Mouse (Mus musculus): ENCODE data around the gene Olfr32. TPM values are rescaled to one million over a fixed set of nuclear protein-coding genes. Genes with fewer than 3 reads are reported as not detected.
"Not testable (repeated sequence)": the region's sequence is repeated elsewhere in the genome, so short reads cannot be mapped to it uniquely, and the experiment has no call there.

Olfr32 gene
- not detected for total RNA-seq (2021)

DNA sequence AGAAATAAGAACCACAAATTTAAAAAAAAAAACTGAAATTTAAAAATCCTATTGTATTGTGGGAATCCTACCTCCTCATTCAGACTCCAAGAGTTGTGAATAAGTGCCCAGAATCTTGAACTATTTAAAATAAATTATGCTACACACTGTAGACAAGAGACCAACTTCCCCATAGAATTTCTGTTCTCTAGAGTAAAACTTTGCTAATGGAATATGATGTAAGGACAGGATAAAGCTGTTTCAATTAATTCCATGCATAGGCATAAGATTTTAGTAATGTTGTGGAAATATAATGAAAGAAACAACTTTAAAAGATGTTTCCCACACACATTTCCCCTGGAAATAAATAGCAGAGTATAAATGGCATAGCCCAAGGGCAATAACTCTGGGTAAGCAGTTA lies at the start of gene Olfr32:
Olfr32 (minus strand) TSS at position 101 of the 400 bp plus-strand sequence.
- DNase-seq = no peak
- intact Hi-C loops (cut with DNase I) = no loop called here

GRCm38 (mm10) chr2:90187082-90187481 lies 45.0 kb upstream of the Olfr32 start:
- intact Hi-C loops (cut with DNase I) = not testable (repeated sequence)

DNA sequence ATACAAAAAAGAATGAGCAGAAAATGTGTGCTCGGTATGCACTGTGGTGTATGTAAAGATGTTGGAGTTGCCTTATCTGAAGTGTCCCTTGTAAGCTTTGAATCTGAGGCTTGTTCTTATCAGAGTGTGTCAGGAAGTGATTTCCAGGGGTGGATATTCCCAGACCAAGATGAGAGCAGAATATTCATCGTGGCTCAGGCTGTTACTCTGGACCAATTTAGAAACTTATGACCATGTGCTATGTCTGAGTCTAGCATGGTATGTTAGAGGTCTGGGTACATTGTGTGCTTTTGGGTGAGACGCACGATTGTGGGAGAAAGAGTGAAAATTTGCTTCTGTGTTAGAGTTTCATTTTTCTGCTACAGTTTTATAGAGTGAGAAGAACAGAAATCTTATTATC lies 44.0 kb upstream of the Olfr32 start:
- DNase-seq; intact Hi-C loops (cut with DNase I): not testable (repeated sequence)

More at GRCm38 (mm10) chr2:90187082-90187481, 45.0 kb upstream of the Olfr32 start:
- not testable (repeated sequence) for DNase-seq

GRCm38 (mm10) chr2:90153916-90154315 lies 11.8 kb upstream of the Olfr32 start:
- intact Hi-C loops (cut with DNase I) = no loop called here
- no peak for DNase-seq

GRCm38 (mm10) chr2:90152991-90153390 lies 10.9 kb upstream of the Olfr32 start, which contains the start of gene Olfr1270:
TSS of gene Olfr1270 (minus strand) at chr2:90153091.
- intact Hi-C loops (cut with DNase I) = no loop called here
- no peak for DNase-seq

GRCm38 (mm10) chr2:90121312-90121711 lies 20.8 kb downstream of the Olfr32 start, which contains the start of gene Olfr1269:
TSS of gene Olfr1269 (minus strand) at chr2:90121412.
- intact Hi-C loops (cut with DNase I) = no loop called here
- no peak for DNase-seq

Other genes starting within 250 kb of the Olfr32 start
- gene Olfr1258, start 215.0 kb downstream of the Olfr32 start, total RNA-seq (2021) = not detected
- not detected for gene Olfr1259, start 193.6 kb downstream of the Olfr32 start, total RNA-seq (2021)
- not detected for gene Olfr1260, start 168.0 kb downstream of the Olfr32 start, total RNA-seq (2021)
- gene Olfr1261, start 151.1 kb downstream of the Olfr32 start, total RNA-seq (2021) = not detected
- not detected for gene Olfr1262, start 142.2 kb downstream of the Olfr32 start, total RNA-seq (2021)
- not detected for gene Olfr1263, start 130.2 kb downstream of the Olfr32 start, total RNA-seq (2021)
- not detected for gene Olfr1264, start 116.7 kb downstream of the Olfr32 start, total RNA-seq (2021)
- not detected for gene Olfr1265, start 107.0 kb downstream of the Olfr32 start, total RNA-seq (2021)
- gene Olfr140, start 78.7 kb downstream of the Olfr32 start, total RNA-seq (2021) = not detected
- gene Olfr1269, start 20.9 kb downstream of the Olfr32 start, total RNA-seq (2021) = not detected
- gene Olfr1270, start 10.8 kb upstream of the Olfr32 start, total RNA-seq (2021) = not detected
- gene Olfr1506, start 82.2 kb upstream of the Olfr32 start, total RNA-seq (2021) = not detected
- not detected for gene Olfr142, start 115.3 kb upstream of the Olfr32 start, total RNA-seq (2021)
- not detected for gene Olfr1271, start 128.7 kb upstream of the Olfr32 start, total RNA-seq (2021)
- gene Olfr1272, start 150.5 kb upstream of the Olfr32 start, total RNA-seq (2021) = not detected
- under 1 TPM in 1 of 2 experiments, not detected in 1; 0.22 TPM for gene Gm13769, start 179.9 kb upstream of the Olfr32 start, total RNA-seq (2021)